ENCODE assay signal across 7 mouse cellular contexts in the genomic region with DNA sequence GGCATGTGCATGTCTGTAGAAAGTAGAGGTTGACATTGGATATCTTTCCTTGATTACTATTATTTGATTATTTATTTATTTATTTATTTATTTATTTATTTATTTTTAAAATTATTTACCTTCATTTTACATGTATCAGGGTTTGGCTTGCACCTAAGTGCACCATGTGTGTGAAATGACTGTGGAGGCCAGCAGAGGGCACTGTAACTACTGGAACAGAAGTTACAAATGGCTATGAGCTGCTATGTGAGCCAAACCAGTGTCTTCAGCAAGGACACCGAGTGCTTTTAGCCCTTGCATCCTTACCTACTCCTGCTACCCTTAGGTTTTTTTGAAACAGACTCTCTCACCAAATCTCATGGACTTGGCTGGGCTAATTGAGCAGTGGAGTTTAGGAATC.
A peak's percentile ranks its signal among the peaks of the same experiment; 100 is the strongest.
DNase-seq lines count a peak whose midpoint lies in the region; ATAC-seq and TF ChIP-seq lines count a peak whose summit lies in the region.

No protein-coding gene starts in this region.

- no peak overlapping the region for H3K27ac ChIP-seq in layer of hippocampus, adult 2 months

- DNase-seq in layer of hippocampus, adult 2 months (ENCODE audit: low spot score in 2 of 2), result no peak
- DNase-seq in layer of hippocampus, postnatal 36 days, result no peak
- DNase-seq in NIH3T3 (ENCODE audit: low read depth), result peak; percentile 55
- peak; percentile 62 for DNase-seq in mesoderm, embryonic 11.5 days (ENCODE audit: low read depth, low spot score)
- no peak for DNase-seq in layer of hippocampus, adult 8-10 months (ENCODE audit: low spot score in 2 of 2)

- no peak overlapping the region for H3K4me3 ChIP-seq in layer of hippocampus, adult 2 months

- TF ChIP-seq CTCF in layer of hippocampus, adult 2 months (conservative IDR thresholded peaks at IDR 0.05), result peak; percentile 67

- ATAC-seq in common myeloid progenitor, adult 5-6 weeks (replicated peaks; ENCODE audit: low read depth, poor library complexity, severe bottlenecking), result peak; percentile 80
- no peak for ATAC-seq in cerebellum, adult (ENCODE audit: insufficient number of reproducible peaks, low FRiP score, low TSS enrichment)

Comparison
In these comparisons a context has a peak if more than half of its experiments do, and no peak if none do; other contexts are left out.
1. DNase-seq: peak in NIH3T3 (single experiment) and mesoderm, embryonic 11.5 days (single experiment); none in layer of hippocampus, adult 2 months (0 of 2), layer of hippocampus, postnatal 36 days (0 of 2) and layer of hippocampus, adult 8-10 months (0 of 2).